8 mouse cellular contexts compared by ENCODE assay signal in the genomic region with DNA sequence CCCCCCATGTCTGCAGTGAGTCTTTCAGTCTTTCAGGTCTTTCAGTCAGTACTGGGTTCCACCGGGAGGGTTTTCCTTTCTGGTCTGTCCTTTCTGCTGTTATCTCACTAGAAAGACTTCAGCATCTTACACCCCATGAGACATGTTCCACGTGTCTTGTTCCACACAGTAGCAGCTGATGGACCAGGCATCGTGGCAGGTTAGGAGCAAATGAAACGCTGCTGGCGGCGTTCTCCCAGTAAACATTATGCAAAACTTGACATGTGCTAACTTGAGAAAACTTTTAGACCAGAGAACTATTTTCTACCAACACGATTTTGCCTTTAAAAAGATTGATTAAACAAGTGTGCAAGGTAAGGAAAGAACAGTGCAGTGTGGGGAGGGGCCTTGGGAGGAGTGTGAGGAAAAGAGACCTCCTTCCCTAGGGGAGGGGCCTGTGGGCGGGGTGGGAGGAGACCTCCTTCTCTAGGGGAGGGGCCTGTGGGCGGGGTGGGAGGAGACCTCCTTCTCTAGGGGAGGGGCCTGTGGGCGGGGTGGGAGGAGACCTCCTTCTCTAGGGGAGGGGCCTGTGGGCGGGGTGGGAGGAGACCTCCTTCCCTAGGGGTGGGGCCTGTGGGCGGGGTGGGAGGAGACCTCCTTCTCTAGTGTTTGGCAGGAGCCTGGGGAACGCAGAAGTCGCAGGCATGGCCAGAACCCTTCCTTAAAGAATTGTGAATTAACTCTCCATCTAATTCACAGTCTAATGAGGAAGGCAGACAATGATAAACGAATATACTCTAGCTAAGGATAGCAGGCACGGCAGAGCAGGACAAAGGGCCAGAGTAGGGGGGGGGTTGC.
A peak's percentile ranks its signal among the peaks of the same experiment; 100 is the strongest.
DNase-seq lines count a peak whose midpoint lies in the region; ATAC-seq and TF ChIP-seq lines count a peak whose summit lies in the region.

No protein-coding gene starts in this region.

- peak overlapping the region; percentile 35 for H3K4me3 ChIP-seq in embryonic facial prominence, embryonic 11.5 days (ENCODE audit: low read depth, low read length)
- H3K4me3 ChIP-seq in limb, embryonic 11.5 days (ENCODE audit: low read depth, low read length): peak overlapping the region; percentile 30
- H3K4me3 ChIP-seq in midbrain, embryonic 12.5 days: peak overlapping the region; percentile 30
- peak overlapping the region; percentile 39 for H3K4me3 ChIP-seq in thymus, adult 2 months (ENCODE audit: control insufficient read depth, insufficient read depth, low read length)

- no peaks in the 10 kb centered on the region for H3K9me3 ChIP-seq in embryonic facial prominence, embryonic 11.5 days (replicated peaks; ENCODE audit: control insufficient read depth, low read length)
- no peaks in the 10 kb centered on the region for H3K9me3 ChIP-seq in limb, embryonic 11.5 days (ENCODE audit: control insufficient read depth, low read length)
- no peaks in the 10 kb centered on the region for H3K9me3 ChIP-seq in midbrain, embryonic 12.5 days

- TF ChIP-seq CTCF in thymus, adult 2 months (IDR thresholded peaks at IDR 0.05; ENCODE audit: borderline replicate concordance, control insufficient read depth, extremely low read depth, insufficient read depth, low read length, poor library complexity): no peak

- intact Hi-C loops in heart, postnatal 36 days (cut with DNase I): loop anchor here (5.0 kb wide), 1 partner anchor 233 kb away; a partner anchor contains a TSS

- peak overlapping the region; percentile 49 for H3K9ac ChIP-seq in embryonic facial prominence, embryonic 11.5 days (replicated peaks; ENCODE audit: low read length)
- H3K9ac ChIP-seq in limb, embryonic 11.5 days (ENCODE audit: low read length): no peak overlapping the region; the same call in 1 of the 2 replicates
- peak overlapping the region; percentile 41; the same call in 1 of the 2 replicates for H3K9ac ChIP-seq in midbrain, embryonic 12.5 days (replicated peaks)

- DNase-seq in urinary bladder, postnatal 14 days (ENCODE audit: low spot score): peak; percentile 58
- DNase-seq in urinary bladder, postnatal 25 days (ENCODE audit: low spot score): no peak
- peak; percentile 73 for DNase-seq in embryonic facial prominence, embryonic 11.5 days (ENCODE audit: low spot score)
- peak; percentile 29 to 33 for DNase-seq in heart, postnatal 36 days
- peak; percentile 67 for DNase-seq in limb, embryonic 11.5 days (ENCODE audit: low spot score)
- DNase-seq in thymus, adult 2 months: peak; percentile 44
- no peak for DNase-seq in left cerebral cortex, adult 18-20 months (ENCODE audit: low spot score in 2 of 2)

- WGBS in embryonic facial prominence, embryonic 11.5 days: 7% methylated on average over 12 of the region's 16 CpGs
- WGBS in limb, embryonic 11.5 days: 4% methylated on average over 12 of the region's 16 CpGs
- 2% methylated on average over 13 of the region's 16 CpGs for WGBS in midbrain, embryonic 12.5 days
- WGBS in thymus, adult 2 months: under 1% methylated on average over 16 of the region's 16 CpGs

- peaks cover 2% of the 10 kb centered on the region; the same call in 1 of the 2 replicates for H3K4me1 ChIP-seq in embryonic facial prominence, embryonic 11.5 days (ENCODE audit: control insufficient read depth, insufficient read depth, low read length)
- peaks cover 15% of the 10 kb centered on the region for H3K4me1 ChIP-seq in limb, embryonic 11.5 days (ENCODE audit: control insufficient read depth, insufficient read depth, low read length)
- peaks cover 22% of the 10 kb centered on the region for H3K4me1 ChIP-seq in midbrain, embryonic 12.5 days
- H3K4me1 ChIP-seq in thymus, adult 2 months (replicated peaks; ENCODE audit: control insufficient read depth, insufficient read depth, low read length): peaks cover 7% of the 10 kb centered on the region

- no peak for TF ChIP-seq POLR2A in thymus, adult 2 months (IDR thresholded peaks at IDR 0.05; ENCODE audit: control insufficient read depth, extremely low read depth, insufficient read depth, low read length, poor library complexity)

- no peaks in the 10 kb centered on the region for H3K27me3 ChIP-seq in embryonic facial prominence, embryonic 11.5 days (ENCODE audit: control insufficient read depth, insufficient read depth, low read length)
- no peaks in the 10 kb centered on the region for H3K27me3 ChIP-seq in limb, embryonic 11.5 days (ENCODE audit: control insufficient read depth, insufficient read depth, low read length)
- H3K27me3 ChIP-seq in midbrain, embryonic 12.5 days: peaks cover 4% of the 10 kb centered on the region; the same call in 1 of the 2 replicates
- no peaks in the 10 kb centered on the region for H3K27me3 ChIP-seq in thymus, adult 2 months (ENCODE audit: control insufficient read depth, insufficient read depth, low read length)

- no peaks in the 10 kb centered on the region for H3K36me3 ChIP-seq in embryonic facial prominence, embryonic 11.5 days (replicated peaks; ENCODE audit: control insufficient read depth, insufficient read depth, low read depth, low read length)
- no peaks in the 10 kb centered on the region for H3K36me3 ChIP-seq in limb, embryonic 11.5 days (ENCODE audit: control insufficient read depth, insufficient read depth, low read length)
- no peaks in the 10 kb centered on the region for H3K36me3 ChIP-seq in midbrain, embryonic 12.5 days
- H3K36me3 ChIP-seq in thymus, adult 2 months (ENCODE audit: control insufficient read depth, insufficient read depth, low read length): no peaks in the 10 kb centered on the region

- ATAC-seq in embryonic facial prominence, embryonic 11.5 days (replicated peaks; ENCODE audit: insufficient number of reproducible peaks, low FRiP score, low TSS enrichment, low read depth): peak; percentile 64
- ATAC-seq in limb, embryonic 11.5 days (ENCODE audit: insufficient number of reproducible peaks, low FRiP score, low TSS enrichment, low read depth): peak; percentile 76
- ATAC-seq in midbrain, embryonic 12.5 days (ENCODE audit: low FRiP score, low read depth): peak; percentile 73

- peak overlapping the region; percentile 75 for H3K4me2 ChIP-seq in embryonic facial prominence, embryonic 11.5 days (ENCODE audit: low read depth, low read length)
- H3K4me2 ChIP-seq in limb, embryonic 11.5 days (ENCODE audit: low read depth, severe bottlenecking): peak overlapping the region; percentile 52
- peak overlapping the region; percentile 54 for H3K4me2 ChIP-seq in midbrain, embryonic 12.5 days (replicated peaks)

- H3K27ac ChIP-seq in embryonic facial prominence, embryonic 11.5 days (replicated peaks; ENCODE audit: low read depth, low read length): no peak overlapping the region
- no peak overlapping the region for H3K27ac ChIP-seq in limb, embryonic 11.5 days (replicated peaks; ENCODE audit: low read depth, low read length)
- no peak overlapping the region for H3K27ac ChIP-seq in midbrain, embryonic 12.5 days (replicated peaks)
- no peak overlapping the region for H3K27ac ChIP-seq in thymus, adult 2 months (ENCODE audit: control insufficient read depth, insufficient read depth, low read length)

Comparison
In these comparisons a context has a peak if more than half of its experiments do, and no peak if none do; other contexts are left out.
1. DNase-seq: peak in urinary bladder, postnatal 14 days (single experiment), embryonic facial prominence, embryonic 11.5 days (single experiment), heart, postnatal 36 days (2 of 2), limb, embryonic 11.5 days (single experiment) and thymus, adult 2 months (single experiment); none in urinary bladder, postnatal 25 days (single experiment) and left cerebral cortex, adult 18-20 months (0 of 2).
2. Peak in every context shown above with its lines, with median percentiles within 50 percentile points of each other: ATAC-seq, H3K4me2 ChIP-seq and H3K4me3 ChIP-seq.